ENCODE assay signal across 7 mouse cellular contexts in the genomic region with DNA sequence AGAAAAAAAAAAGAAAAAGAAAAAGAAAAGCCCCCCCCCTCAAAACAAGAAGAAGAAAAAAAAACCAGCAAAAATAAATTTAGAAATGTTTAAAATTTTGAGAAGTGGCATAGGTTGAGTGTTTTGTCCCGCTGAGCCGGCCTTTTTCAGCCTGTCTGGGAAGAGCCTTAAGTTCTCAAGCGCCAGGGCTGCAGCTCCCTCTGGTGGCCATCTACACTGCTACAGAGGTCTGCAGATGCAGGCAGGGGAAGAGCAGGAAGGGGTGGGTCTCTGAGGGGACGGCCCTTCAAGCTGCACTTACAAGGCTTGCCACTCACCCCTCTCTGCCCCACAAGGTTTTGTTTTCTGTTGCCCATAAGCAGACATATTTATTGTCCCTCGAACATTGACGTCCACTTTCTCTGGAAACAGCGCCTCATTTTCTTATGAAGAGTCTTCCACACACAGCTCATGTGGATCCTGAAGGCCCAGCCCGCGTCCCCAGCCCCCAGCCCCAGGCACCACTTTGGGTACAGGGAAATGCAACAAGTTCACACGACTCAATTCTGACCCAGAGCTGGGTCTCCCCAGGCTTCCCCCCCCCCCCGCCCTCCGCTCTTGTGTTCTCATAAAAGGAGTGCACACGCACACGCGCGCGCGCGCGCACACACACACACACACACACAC. TPM values are rescaled to one million over a fixed set of nuclear protein-coding genes. Genes with fewer than 3 reads are reported as not detected.
DNase-seq lines count a peak whose midpoint lies in the region; ATAC-seq and TF ChIP-seq lines count a peak whose summit lies in the region.

No protein-coding gene starts in this region.

- H3K27ac ChIP-seq in intestine, postnatal 0 days (ENCODE audit: low read depth, low read length), result no peak overlapping the region
- H3K27ac ChIP-seq in midbrain, embryonic 12.5 days (replicated peaks), result no peak overlapping the region
- H3K27ac ChIP-seq in small intestine, adult 2 months (ENCODE audit: insufficient read depth, low read depth, low read length), result no peak overlapping the region

- H3K4me3 ChIP-seq in intestine, postnatal 0 days (ENCODE audit: low read depth, low read length), result no peak overlapping the region
- H3K4me3 ChIP-seq in midbrain, embryonic 12.5 days, result peak overlapping the region; percentile 20
- no peak overlapping the region for H3K4me3 ChIP-seq in small intestine, adult 2 months (ENCODE audit: low read depth, low read length)

- TF ChIP-seq POLR2A in small intestine, adult 2 months (IDR thresholded peaks at IDR 0.05; ENCODE audit: low read depth, low read length), result no peak

- H3K9me3 ChIP-seq in intestine, postnatal 0 days (ENCODE audit: control insufficient read depth), result no peaks in the 10 kb centered on the region
- H3K9me3 ChIP-seq in midbrain, embryonic 12.5 days, result 0 out of 2 replicates have a peak, but pooled peaks cover 2% of the 10 kb centered on the region

- intact Hi-C loops in left cerebral cortex, postnatal 4 days (cut with DNase I), result no loop called here

- H3K9ac ChIP-seq in intestine, postnatal 0 days (ENCODE audit: low read depth, low read length), result no peak overlapping the region
- no peak overlapping the region for H3K9ac ChIP-seq in midbrain, embryonic 12.5 days (replicated peaks)

- ATAC-seq in granulocyte monocyte progenitor cell, adult 5-6 weeks (replicated peaks; ENCODE audit: poor library complexity, severe bottlenecking), result peak; percentile 81
- ATAC-seq in intestine, postnatal 0 days, result peak; percentile 71
- peak; percentile 93 for ATAC-seq in midbrain, embryonic 12.5 days (ENCODE audit: low FRiP score, low read depth)

- WGBS in intestine, postnatal 0 days, result 44% methylated on average over 20 of the region's 20 CpGs
- WGBS in midbrain, embryonic 12.5 days, result 50% methylated on average over 19 of the region's 20 CpGs
- 47% methylated on average over 20 of the region's 20 CpGs for WGBS in small intestine, adult 2 months

- TF ChIP-seq CTCF in intestine, postnatal 0 days (IDR thresholded peaks at IDR 0.05; ENCODE audit: low read depth), result peak; percentile 96
- peak; percentile 94 for TF ChIP-seq CTCF in small intestine, adult 2 months (IDR thresholded peaks at IDR 0.05; ENCODE audit: extremely low read depth, insufficient read length, insufficient replicate concordance, low read depth, low read length)

- peak overlapping the region; percentile 50 for H3K4me2 ChIP-seq in intestine, postnatal 0 days (replicated peaks; ENCODE audit: low read depth)
- peak overlapping the region; percentile 42 for H3K4me2 ChIP-seq in midbrain, embryonic 12.5 days (replicated peaks)

- no peaks in the 10 kb centered on the region for H3K4me1 ChIP-seq in intestine, postnatal 0 days (replicated peaks; ENCODE audit: control insufficient read depth, insufficient read depth, low read length)
- 0 out of 2 replicates have a peak, but pooled peaks cover 2% of the 10 kb centered on the region for H3K4me1 ChIP-seq in midbrain, embryonic 12.5 days
- H3K4me1 ChIP-seq in small intestine, adult 2 months (ENCODE audit: control insufficient read depth, insufficient read depth, insufficient read length, low read length), result no peaks in the 10 kb centered on the region

- H3K36me3 ChIP-seq in intestine, postnatal 0 days (ENCODE audit: control insufficient read depth, insufficient read depth), result no peaks in the 10 kb centered on the region
- no peaks in the 10 kb centered on the region for H3K36me3 ChIP-seq in midbrain, embryonic 12.5 days
- H3K36me3 ChIP-seq in small intestine, adult 2 months (ENCODE audit: control insufficient read depth, insufficient read depth, low read length), result no peaks in the 10 kb centered on the region

- peak; percentile 86 to 90 for DNase-seq in adrenal gland, adult 18-20 months (ENCODE audit: low spot score in 2 of 2)
- DNase-seq in embryo, embryonic 11.5 days (ENCODE audit: low read depth, low spot score), result peak; percentile 88
- DNase-seq in left cerebral cortex, postnatal 4 days, result peak; percentile 95

- no peaks in the 10 kb centered on the region for H3K27me3 ChIP-seq in intestine, postnatal 0 days (replicated peaks; ENCODE audit: control insufficient read depth, insufficient read depth, low read length)
- H3K27me3 ChIP-seq in midbrain, embryonic 12.5 days, result no peaks in the 10 kb centered on the region
- H3K27me3 ChIP-seq in small intestine, adult 2 months (ENCODE audit: control insufficient read depth, insufficient read depth, low read length), result 0 out of 2 replicates have a peak, but pooled peaks cover 3% of the 10 kb centered on the region

RNA-seq across cellular contexts. Expression of gene Hpn, which starts 17.4 kb away (rescaled TPM):
- 1 to 10 TPM; 1.2 to 1.4 TPM for total RNA-seq in adrenal gland, adult 18-20 months (2021)
- total RNA-seq in granulocyte monocyte progenitor cell, adult 5-6 weeks (2014; fragmentation: Nextera tagmentation), result 11.1 TPM in 1 of 2 replicates, not detected in the other
- total RNA-seq in granulocyte monocyte progenitor cell, adult 5-6 weeks (2017), result not detected in 2 replicates
- 21.2 and 28.3 TPM in 2 replicates for polyA plus RNA-seq in intestine, postnatal 0 days (2015; fragmentation: Nextera tagmentation; extraction: Ambion mirVana)
- total RNA-seq in left cerebral cortex, postnatal 4 days (2021), result 1 to 10 TPM; 1.4 to 1.6 TPM
- polyA plus RNA-seq in midbrain, embryonic 12.5 days (2016; fragmentation: Nextera tagmentation; extraction: Ambion mirVana), result 0.41 and 0.63 TPM in 2 replicates
- 4.2 and 27.5 TPM in 2 replicates for polyA plus RNA-seq in small intestine, adult 2 months (2012; rRNA removed)

RNA-seq across cellular contexts. Expression of gene Fxyd3, which starts 21.2 kb away (rescaled TPM):
- 1 to 10 TPM; 1.4 to 4.4 TPM for total RNA-seq in adrenal gland, adult 18-20 months (2021)
- not detected in 2 replicates for total RNA-seq in granulocyte monocyte progenitor cell, adult 5-6 weeks (2014; fragmentation: Nextera tagmentation)
- total RNA-seq in granulocyte monocyte progenitor cell, adult 5-6 weeks (2017), result not detected in 2 replicates
- 40.4 and 48.0 TPM in 2 replicates for polyA plus RNA-seq in intestine, postnatal 0 days (2015; fragmentation: Nextera tagmentation; extraction: Ambion mirVana)
- total RNA-seq in left cerebral cortex, postnatal 4 days (2021), result not detected
- polyA plus RNA-seq in midbrain, embryonic 12.5 days (2016; fragmentation: Nextera tagmentation; extraction: Ambion mirVana), result 1.4 and 1.7 TPM in 2 replicates
- polyA plus RNA-seq in small intestine, adult 2 months (2012; rRNA removed), result 22.7 and 60.7 TPM in 2 replicates

RNA-seq across cellular contexts. Expression of gene Scn1b, which starts 29.1 kb away (rescaled TPM):
- 10 to 100 TPM; 13.5 to 24.9 TPM for total RNA-seq in adrenal gland, adult 18-20 months (2021)
- not detected in 2 replicates for total RNA-seq in granulocyte monocyte progenitor cell, adult 5-6 weeks (2014; fragmentation: Nextera tagmentation)
- not detected in 2 replicates for total RNA-seq in granulocyte monocyte progenitor cell, adult 5-6 weeks (2017)
- 2.7 and 3.3 TPM in 2 replicates for polyA plus RNA-seq in intestine, postnatal 0 days (2015; fragmentation: Nextera tagmentation; extraction: Ambion mirVana)
- 10 to 100 TPM; 58.6 to 66.7 TPM for total RNA-seq in left cerebral cortex, postnatal 4 days (2021)
- 1.7 and 1.8 TPM in 2 replicates for polyA plus RNA-seq in midbrain, embryonic 12.5 days (2016; fragmentation: Nextera tagmentation; extraction: Ambion mirVana)
- 11.1 and 19.6 TPM in 2 replicates for polyA plus RNA-seq in small intestine, adult 2 months (2012; rRNA removed)

RNA-seq across cellular contexts. Expression of gene Lgi4, which starts 38.6 kb away (rescaled TPM):
- 1 to 10 TPM; 3.0 to 8.1 TPM for total RNA-seq in adrenal gland, adult 18-20 months (2021)
- not detected in 2 replicates for total RNA-seq in granulocyte monocyte progenitor cell, adult 5-6 weeks (2014; fragmentation: Nextera tagmentation)
- total RNA-seq in granulocyte monocyte progenitor cell, adult 5-6 weeks (2017), result not detected in 2 replicates
- polyA plus RNA-seq in intestine, postnatal 0 days (2015; fragmentation: Nextera tagmentation; extraction: Ambion mirVana), result 0.70 and 0.78 TPM in 2 replicates
- 1 to 10 TPM; 2.4 to 2.7 TPM for total RNA-seq in left cerebral cortex, postnatal 4 days (2021)
- polyA plus RNA-seq in midbrain, embryonic 12.5 days (2016; fragmentation: Nextera tagmentation; extraction: Ambion mirVana), result 0.54 and 0.55 TPM in 2 replicates
- polyA plus RNA-seq in small intestine, adult 2 months (2012; rRNA removed), result 2.5 and 3.0 TPM in 2 replicates

RNA-seq across cellular contexts. Expression of gene Fxyd1, which starts 40.7 kb away (rescaled TPM):
- 100 to 1,000 TPM; 193 to 280 TPM for total RNA-seq in adrenal gland, adult 18-20 months (2021)
- not detected in 2 replicates for total RNA-seq in granulocyte monocyte progenitor cell, adult 5-6 weeks (2014; fragmentation: Nextera tagmentation)
- not detected in 2 replicates for total RNA-seq in granulocyte monocyte progenitor cell, adult 5-6 weeks (2017)
- polyA plus RNA-seq in intestine, postnatal 0 days (2015; fragmentation: Nextera tagmentation; extraction: Ambion mirVana), result 78.9 and 83.1 TPM in 2 replicates
- total RNA-seq in left cerebral cortex, postnatal 4 days (2021), result 1 to 10 TPM; 8.4 to 8.7 TPM
- polyA plus RNA-seq in midbrain, embryonic 12.5 days (2016; fragmentation: Nextera tagmentation; extraction: Ambion mirVana), result 8.9 and 10.3 TPM in 2 replicates
- 35.6 and 41.4 TPM in 2 replicates for polyA plus RNA-seq in small intestine, adult 2 months (2012; rRNA removed)

Comparison
In these comparisons a context has a peak if more than half of its experiments do, and no peak if none do; other contexts are left out.
1. RNA of gene Scn1b, which starts 29.1 kb away (total RNA-seq): 58.6 to 66.7 TPM in left cerebral cortex, postnatal 4 days and 13.5 to 24.9 TPM in adrenal gland, adult 18-20 months; not detected in granulocyte monocyte progenitor cell, adult 5-6 weeks; every median in the first group is over 10 times any median in the second.
2. Peak in every context shown above with its lines, with median percentiles within 50 percentile points of each other: DNase-seq and ATAC-seq.